Mouse (Mus musculus) intestine, postnatal 0 days (tissue): ENCODE data around the gene Kcnk7. TPM values are rescaled to one million over a fixed set of nuclear protein-coding genes. Genes with fewer than 3 reads are reported as not detected.

ENCODE experiments used
- ATAC-seq: fragments of 200-750 bp; cut with Nextera tagmentation; 2 replicates; pipeline ENCODE4 v1.8.0; 2017; ENCODE audit warnings: mild to moderate bottlenecking, moderate TSS enrichment, moderate library complexity
- H3K27ac ChIP-seq: fragments of 300-500 bp; sonication (generic); 2 replicates; pipeline ENCODE4 v1.5.1; 2014; ENCODE audit warnings: mild to moderate bottlenecking, low read depth, low read length, moderate library complexity
- H3K27me3 ChIP-seq: fragments of 300-500 bp; sonication (generic); replicated peaks from 2 replicates; pipeline ENCODE4 v1.6.1; 2014; ENCODE audit warnings: low read length, mixed read lengths; ENCODE audit not compliant: control insufficient read depth, insufficient read depth
- H3K36me3 ChIP-seq: fragments of 300-500 bp; sonication (generic); 2 replicates; pipeline ENCODE4 v1.6.1; 2014; ENCODE audit warnings: mild to moderate bottlenecking, moderate library complexity; ENCODE audit not compliant: control insufficient read depth, insufficient read depth
- H3K4me1 ChIP-seq: fragments of 300-500 bp; sonication (generic); replicated peaks from 2 replicates; pipeline ENCODE4 v1.6.1; 2014; ENCODE audit warnings: antibody characterized with exemption, low read length, mixed read lengths; ENCODE audit not compliant: control insufficient read depth, insufficient read depth
- H3K4me2 ChIP-seq: fragments of 300-500 bp; sonication (generic); replicated peaks from 2 replicates; pipeline ENCODE4 v1.6.1; 2014; ENCODE audit warnings: low read depth, mild to moderate bottlenecking, moderate library complexity
- H3K4me3 ChIP-seq: fragments of 300-500 bp; sonication (generic); 2 replicates; pipeline ENCODE4 v1.5.1; 2014; ENCODE audit warnings: low read depth, low read length
- H3K9ac ChIP-seq: fragments of 300-500 bp; sonication (generic); 2 replicates; pipeline ENCODE4 v1.6.1; 2014; ENCODE audit warnings: mild to moderate bottlenecking, low read depth, low read length
- H3K9me3 ChIP-seq: fragments of 300-500 bp; sonication (generic); 2 replicates; pipeline ENCODE4 v1.6.1; 2016; ENCODE audit warnings: mixed run types; ENCODE audit not compliant: control insufficient read depth
- CTCF ChIP-seq: sonication (generic); IDR thresholded peaks from 2 replicates; pipeline ENCODE4 v1.5.1; 2016; ENCODE audit warnings: low read depth, mild to moderate bottlenecking, control low read depth, antibody characterized with exemption, moderate library complexity
- WGBS: fragments of 180-500 bp; shearing (Covaris S2); extraction: QIAGEN DNeasy Blood & Tissue Kit; methylation state at CpG from one replicate; pipeline ENCODE4 v1.1.7; 2014; 5-methylcytosine and 5-hydroxymethylcytosine counted together
- polyA plus RNA-seq: library from polyadenylated mRNA; unstranded; fragments of >200 nt; fragmentation: Nextera tagmentation; extraction: Ambion mirVana; gene quantifications from 2 replicates; pipeline ENCODE4 v1.2.1, GENCODE M21; 2015

The Kcnk7 gene
- polyA plus RNA-seq, 1 experiment from 2014 or later = 0.21 TPM

GRCm38 (mm10) chr19:5692086-5692912 is 11.9 kb upstream of the Kcnk7 start:
- no peak for ATAC-seq
- 60% methylated on average over 10 of the region's 10 CpGs for WGBS

GRCm38 (mm10) chr19:5692913-5693396 is 11.2 kb upstream of the Kcnk7 start:
- ATAC-seq = no peak
- WGBS = 62% methylated on average over 10 of the region's 10 CpGs
- no peak overlapping the region for H3K9ac ChIP-seq
- H3K27me3 ChIP-seq = no peaks in the 10 kb centered on the region
- no peak for TF ChIP-seq CTCF
- peaks cover 9% of the 10 kb centered on the region for H3K4me1 ChIP-seq
- H3K36me3 ChIP-seq = peaks cover 55% of the 10 kb centered on the region
- H3K4me3 ChIP-seq = peak overlapping the region; percentile 9; the same call in 1 of the 2 replicates
- peak overlapping the region; percentile 99 for H3K4me2 ChIP-seq
- H3K27ac ChIP-seq = peak overlapping the region; percentile 62
- no peaks in the 10 kb centered on the region for H3K9me3 ChIP-seq

More at GRCm38 (mm10) chr19:5692086-5692912, 11.9 kb upstream of the Kcnk7 start:
- Histone ChIP-seq H3K9ac (peak overlapping the region; percentile 86; the same call in 1 of the 2 replicates), H3K4me1 (peaks cover 14% of the 10 kb centered on the region), H3K4me2 (peak overlapping the region; percentile 99), H3K4me3 (peak overlapping the region; percentile 84), H3K27ac (peak overlapping the region; percentile 62), H3K27me3 (no peaks in the 10 kb centered on the region), H3K36me3 (peaks cover 50% of the 10 kb centered on the region), H3K9me3 (no peaks in the 10 kb centered on the region)
- TF ChIP-seq CTCF = no peak

- no peak overlapping the region for H3K27ac ChIP-seq
- TF ChIP-seq CTCF = no peak
- no peak overlapping the region for H3K4me3 ChIP-seq
- peak overlapping the region; percentile 99; the same call in 1 of the 2 replicates for H3K4me2 ChIP-seq
- peaks cover 9% of the 10 kb centered on the region for H3K4me1 ChIP-seq
- H3K9me3 ChIP-seq = no peaks in the 10 kb centered on the region
- 82% methylated on average over 6 of the region's 6 CpGs for WGBS
- peaks cover 63% of the 10 kb centered on the region for H3K36me3 ChIP-seq
- no peak for ATAC-seq
- H3K27me3 ChIP-seq = no peaks in the 10 kb centered on the region
- no peak overlapping the region for H3K9ac ChIP-seq
These were observed 10.4 kb upstream of the Kcnk7 start for GRCm38 (mm10) chr19:5693801-5694200.

- Histone ChIP-seq H3K9ac (no peak overlapping the region), H3K27ac (no peak overlapping the region), H3K9me3 (no peaks in the 10 kb centered on the region), H3K4me1 (peaks cover 8% of the 10 kb centered on the region), H3K4me3 (no peak overlapping the region), H3K36me3 (peaks cover 85% of the 10 kb centered on the region), H3K27me3 (no peaks in the 10 kb centered on the region), H3K4me2 (no peak overlapping the region)
- WGBS = 40% methylated on average over 41 of the region's 41 CpGs
- no peak for TF ChIP-seq CTCF
- ATAC-seq = no peak
These were observed 8.2 kb upstream of the Kcnk7 start for GRCm38 (mm10) chr19:5695849-5696462.

GRCm38 (mm10) chr19:5704801-5705571 is 819 bp downstream of the Kcnk7 start:
- H3K36me3 ChIP-seq = peaks cover 66% of the 10 kb centered on the region
- H3K27me3 ChIP-seq = no peaks in the 10 kb centered on the region
- H3K9ac ChIP-seq = no peak overlapping the region
- H3K9me3 ChIP-seq = no peaks in the 10 kb centered on the region
- H3K4me1 ChIP-seq = no peaks in the 10 kb centered on the region
- H3K4me3 ChIP-seq = no peak overlapping the region
- peak overlapping the region; percentile 27 for H3K4me2 ChIP-seq
- peak; percentile 21 for TF ChIP-seq CTCF
- peak; percentile 45; the same call in 1 of the 2 replicates for ATAC-seq
- WGBS = 40% methylated on average over 10 of the region's 10 CpGs
- H3K27ac ChIP-seq = peak overlapping the region; percentile 22; the same call in 1 of the 2 replicates

- no peak overlapping the region for H3K9ac ChIP-seq
- no peaks in the 10 kb centered on the region for H3K27me3 ChIP-seq
- no peak for ATAC-seq
- no peak overlapping the region for H3K4me3 ChIP-seq
- peaks cover 68% of the 10 kb centered on the region for H3K36me3 ChIP-seq
- H3K9me3 ChIP-seq = no peaks in the 10 kb centered on the region
- no peaks in the 10 kb centered on the region for H3K4me1 ChIP-seq
- WGBS = 96% methylated on average over 6 of the region's 6 CpGs
- no peak overlapping the region for H3K27ac ChIP-seq
- TF ChIP-seq CTCF = no peak
- H3K4me2 ChIP-seq = no peak overlapping the region
These were observed 5.9 kb downstream of the Kcnk7 start for GRCm38 (mm10) chr19:5710068-5710467.
